Mouse (Mus musculus) G1E (cell line): ENCODE measurements around the gene Tmem89.

Experiments used
- CTCF ChIP-seq: IDR thresholded peaks from 2 replicates; pipeline ENCODE4 v1.5.1; 2012; ENCODE audit warnings: low read depth, low read length, inconsistent platforms, mixed read lengths
- GATA1 ChIP-seq: IDR thresholded peaks from 2 replicates; pipeline ENCODE4 v1.6.1; 2012; ENCODE audit warnings: borderline replicate concordance, low read length, inconsistent platforms, mixed read lengths
- POLR2AphosphoS5 ChIP-seq: IDR thresholded peaks from 2 replicates; pipeline ENCODE4 v1.6.1; 2012; ENCODE audit warnings: low read depth, low read length, inconsistent platforms; ENCODE audit not compliant: insufficient replicate concordance

DNA sequence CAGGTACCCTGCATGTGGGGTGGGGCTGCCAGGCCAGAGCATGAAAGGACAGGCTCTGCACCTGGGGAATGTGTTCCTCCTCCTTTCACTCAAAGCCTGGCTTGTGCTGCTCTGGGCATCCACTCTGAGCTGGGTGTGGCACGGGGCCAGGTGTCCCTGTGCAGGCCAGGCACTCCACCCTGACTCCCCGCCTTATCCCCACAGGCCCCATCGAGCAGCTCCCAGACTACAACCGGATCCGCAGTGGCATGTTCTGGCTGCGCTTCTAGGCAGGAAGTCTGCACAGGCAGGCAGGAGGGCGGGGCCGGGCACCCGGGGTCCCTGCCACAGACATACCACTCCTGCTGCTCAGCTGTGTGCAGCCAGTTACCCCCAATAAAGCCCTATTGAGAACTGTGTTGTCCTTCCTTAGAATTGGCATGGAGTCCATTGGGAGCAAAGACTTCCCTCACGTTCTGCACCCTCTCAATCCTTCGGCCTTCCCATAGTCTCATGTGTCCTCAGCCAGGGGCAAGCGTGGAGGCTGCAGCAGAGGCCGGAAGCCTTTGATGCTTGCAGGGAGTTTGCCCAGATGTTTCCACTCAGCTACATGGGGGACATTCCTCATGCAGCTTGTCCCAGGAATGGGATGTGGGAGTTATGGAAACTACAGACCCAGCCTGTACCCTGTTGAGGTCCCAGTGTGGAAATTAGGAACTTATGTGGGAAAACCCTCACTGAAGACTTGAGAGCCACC lies 35.0 kb downstream of the Tmem89 start:
- TF ChIP-seq CTCF, result no peak
- TF ChIP-seq GATA1, result no peak
- TF ChIP-seq POLR2AphosphoS5, result no peak
